Mouse (Mus musculus): Measurements from ENCODE around the gene Krt33a. TPM values are rescaled to one million over a fixed set of nuclear protein-coding genes. Genes with fewer than 3 reads are reported as not detected.

Krt33a gene
- polyA plus RNA-seq (2015; fragmentation: Nextera tagmentation; extraction: Ambion mirVana): not detected in 2 replicates

DNA sequence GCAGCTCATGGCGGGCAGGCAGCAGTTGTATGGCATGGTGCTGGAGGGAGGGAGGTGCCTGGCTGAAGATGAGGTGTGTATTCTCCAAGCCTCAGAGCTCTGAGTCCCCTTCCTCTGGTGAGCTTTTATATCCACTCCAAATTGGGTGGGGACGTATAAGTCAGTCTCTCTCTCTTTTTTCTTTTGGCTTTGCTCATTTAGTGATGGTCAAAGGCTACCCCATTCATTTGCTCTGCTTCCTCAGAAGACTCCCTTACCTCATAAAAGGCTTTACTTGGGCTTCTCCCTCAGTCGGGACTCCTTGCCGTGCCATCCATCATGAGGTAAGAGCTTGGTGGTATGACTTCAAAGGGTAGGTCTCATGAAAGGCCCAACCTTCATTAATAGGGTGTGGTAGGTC is at the start of gene Krt33a:
Krt33a (minus strand) TSS at position 101 of the 400 bp plus-strand sequence.

GRCm38 (mm10) chr11:100050451-100050850 is 34.4 kb upstream of the Krt33a start, which contains the start of gene Krt31:
Gene Krt31 (minus strand): TSS chr11:100050551.

GRCm38 (mm10) chr11:100041454-100041853 is 25.4 kb upstream of the Krt33a start, which contains the start of gene Krt34:
Gene Krt34 (minus strand): TSS chr11:100041554.

DNA sequence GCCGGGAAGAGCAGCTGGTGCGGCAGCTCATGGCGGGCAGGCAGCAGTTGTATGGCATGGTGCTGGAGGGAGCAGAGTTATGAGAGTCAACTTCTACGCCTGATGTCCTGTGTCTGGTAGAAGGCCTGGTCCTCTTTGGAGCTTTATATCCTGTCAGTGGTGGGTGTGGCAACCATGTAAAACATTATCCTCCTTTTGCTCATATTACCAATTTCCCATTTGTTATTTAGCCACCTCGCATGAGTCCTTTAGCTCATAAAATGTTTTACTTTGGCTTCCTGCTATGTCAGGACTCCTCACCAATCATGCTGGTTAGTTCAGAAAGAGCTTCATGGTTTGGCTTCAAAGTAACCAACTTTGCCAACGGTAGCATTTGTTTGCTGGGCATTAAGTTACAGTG is 13.8 kb upstream of the Krt33a start, which contains the start of gene Krt33b:
Krt33b (minus strand) TSS at position 101 of the 400 bp plus-strand sequence.

DNA sequence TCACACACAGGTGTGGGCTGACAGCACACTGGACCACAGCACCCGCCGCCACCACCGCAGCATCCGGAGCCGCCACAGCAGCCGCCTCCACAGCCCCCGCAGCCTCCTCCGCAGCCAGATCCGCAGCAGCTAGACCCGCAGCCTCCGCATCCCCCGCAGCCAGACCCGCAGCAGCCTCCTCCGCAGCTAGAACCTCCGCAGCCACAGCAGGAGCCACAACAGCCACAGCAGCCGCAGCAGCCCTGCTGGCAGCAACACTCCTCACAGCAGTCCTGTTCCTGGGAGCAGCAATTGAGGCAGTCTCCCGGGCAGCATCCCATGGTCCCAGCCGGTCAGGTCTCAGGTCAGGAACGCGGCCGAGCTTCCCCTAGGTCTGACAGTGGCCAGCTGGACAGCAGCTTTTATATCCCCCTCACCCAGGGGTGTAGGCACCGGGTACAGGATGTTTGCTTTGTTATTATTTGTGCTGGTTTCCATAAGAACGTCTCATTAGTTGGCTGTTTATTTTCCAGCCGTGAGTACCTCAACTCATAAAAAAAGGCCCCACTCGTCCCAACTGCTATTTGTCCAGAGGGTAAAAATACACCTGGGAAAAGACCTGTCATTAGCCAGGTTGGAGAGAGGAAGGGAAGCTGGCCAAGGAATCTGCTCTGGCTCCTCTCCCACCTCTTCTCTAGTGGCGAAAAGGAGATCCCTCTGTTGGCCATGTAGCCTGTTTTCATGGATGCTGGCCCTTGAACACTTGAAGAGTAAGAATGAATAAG is 22.2 kb downstream of the Krt33a start, which contains the start of gene Krtap17-1:
Krtap17-1 (minus strand) TSS at position 375 of the 764 bp plus-strand sequence.

DNA sequence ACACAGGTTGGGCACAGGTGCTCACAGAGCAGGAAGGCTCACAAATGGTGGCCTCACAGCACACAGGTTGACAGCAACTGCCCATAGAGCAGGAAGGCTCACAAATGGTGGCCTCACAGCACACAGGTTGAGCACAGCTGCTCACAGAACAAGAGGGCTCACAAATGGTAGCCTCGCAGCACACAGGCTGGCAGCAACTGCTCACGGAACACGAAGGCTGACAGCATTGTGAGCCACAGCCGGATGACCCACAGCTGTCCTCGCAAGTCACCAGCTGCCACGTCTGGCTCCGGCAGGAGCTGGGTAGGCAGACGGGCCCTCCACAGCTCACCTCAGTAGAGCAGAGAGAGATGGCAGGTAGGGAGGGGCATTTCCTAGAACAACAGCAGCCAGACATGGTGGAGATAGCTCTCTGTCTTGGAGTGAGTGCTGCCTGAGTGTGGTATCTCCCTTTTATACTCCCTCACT is 29.8 kb downstream of the Krt33a start, which contains the start of gene Krtap16-1:
Krtap16-1 (minus strand) TSS at position 418 of the 468 bp plus-strand sequence.

DNA sequence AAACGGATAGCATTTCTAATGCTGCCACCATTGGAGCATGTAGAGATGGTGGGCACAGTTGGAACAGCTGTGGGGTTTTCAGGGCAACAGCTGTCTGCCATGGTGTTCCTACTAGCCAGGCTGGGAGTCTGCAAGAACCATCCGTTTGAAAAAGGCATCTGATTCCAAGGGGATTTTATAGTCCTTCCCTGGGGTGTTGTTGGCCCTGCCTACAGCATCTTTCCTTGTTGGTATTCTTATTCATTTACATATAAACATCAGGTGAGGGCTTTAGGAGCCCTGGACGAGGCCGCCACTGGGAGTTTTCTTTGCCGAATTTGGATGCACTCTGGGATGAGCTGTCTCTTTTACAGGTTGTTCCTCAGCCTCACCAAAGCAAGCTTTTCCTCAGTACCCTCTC is 37.1 kb downstream of the Krt33a start, which contains the start of gene Krtap29-1:
Krtap29-1 (minus strand) TSS at position 101 of the 400 bp plus-strand sequence.

Other genes with a start within 250 kb of the Krt33a start
- gene Gm11595, start 243.3 kb downstream of the Krt33a start, polyA plus RNA-seq (2015; fragmentation: Nextera tagmentation; extraction: Ambion mirVana): not detected in 2 replicates
- not detected in 2 replicates for gene Krtap4-8, start 235.5 kb downstream of the Krt33a start, polyA plus RNA-seq (2015; fragmentation: Nextera tagmentation; extraction: Ambion mirVana)
- not detected in 2 replicates for gene Krtap4-9, start 231.0 kb downstream of the Krt33a start, polyA plus RNA-seq (2015; fragmentation: Nextera tagmentation; extraction: Ambion mirVana)
- gene Gm11596, start 222.7 kb downstream of the Krt33a start, polyA plus RNA-seq (2015; fragmentation: Nextera tagmentation; extraction: Ambion mirVana): not detected in 2 replicates
- gene Gm11569, start 217.3 kb downstream of the Krt33a start, polyA plus RNA-seq (2015; fragmentation: Nextera tagmentation; extraction: Ambion mirVana): not detected in 2 replicates
- not detected in 2 replicates for gene Gm11554, start 211.8 kb downstream of the Krt33a start, polyA plus RNA-seq (2015; fragmentation: Nextera tagmentation; extraction: Ambion mirVana)
- gene Krtap4-13, start 206.3 kb downstream of the Krt33a start, polyA plus RNA-seq (2015; fragmentation: Nextera tagmentation; extraction: Ambion mirVana): not detected in 2 replicates
- gene Gm11564, start 200.5 kb downstream of the Krt33a start, polyA plus RNA-seq (2015; fragmentation: Nextera tagmentation; extraction: Ambion mirVana): not detected in 2 replicates
- not detected in 2 replicates for gene 2300003K06Rik, start 178.1 kb downstream of the Krt33a start, polyA plus RNA-seq (2015; fragmentation: Nextera tagmentation; extraction: Ambion mirVana)
- not detected in 2 replicates for gene Krtap4-16, start 164.6 kb downstream of the Krt33a start, polyA plus RNA-seq (2015; fragmentation: Nextera tagmentation; extraction: Ambion mirVana)
- not detected in 2 replicates for gene Gm11568, start 158.3 kb downstream of the Krt33a start, polyA plus RNA-seq (2015; fragmentation: Nextera tagmentation; extraction: Ambion mirVana)
- gene Gm11559, start 151.7 kb downstream of the Krt33a start, polyA plus RNA-seq (2015; fragmentation: Nextera tagmentation; extraction: Ambion mirVana): not detected in 2 replicates
- gene Krtap9-1, start 142.8 kb downstream of the Krt33a start, polyA plus RNA-seq (2015; fragmentation: Nextera tagmentation; extraction: Ambion mirVana): not detected in 2 replicates
- gene Gm11567, start 137.0 kb downstream of the Krt33a start, polyA plus RNA-seq (2015; fragmentation: Nextera tagmentation; extraction: Ambion mirVana): not detected in 2 replicates
- gene Krtap31-1, start 108.3 kb downstream of the Krt33a start, polyA plus RNA-seq (2015; fragmentation: Nextera tagmentation; extraction: Ambion mirVana): not detected in 2 replicates
- not detected in 2 replicates for gene Gm11565, start 101.5 kb downstream of the Krt33a start, polyA plus RNA-seq (2015; fragmentation: Nextera tagmentation; extraction: Ambion mirVana)
- gene Krtap31-2, start 79.9 kb downstream of the Krt33a start, polyA plus RNA-seq (2015; fragmentation: Nextera tagmentation; extraction: Ambion mirVana): not detected in 2 replicates
- not detected in 2 replicates for gene Krtap9-5, start 67.7 kb downstream of the Krt33a start, polyA plus RNA-seq (2015; fragmentation: Nextera tagmentation; extraction: Ambion mirVana)
- gene Krtap29-1, start 37.2 kb downstream of the Krt33a start, polyA plus RNA-seq (2015; fragmentation: Nextera tagmentation; extraction: Ambion mirVana): not detected in 2 replicates
- 0.15 TPM in 2 replicates for gene Krtap16-1, start 29.6 kb downstream of the Krt33a start, polyA plus RNA-seq (2015; fragmentation: Nextera tagmentation; extraction: Ambion mirVana)
- gene Krtap17-1, start 22.2 kb downstream of the Krt33a start, polyA plus RNA-seq (2015; fragmentation: Nextera tagmentation; extraction: Ambion mirVana): 3.1 and 3.3 TPM in 2 replicates
- 0.14 and 0.22 TPM in 2 replicates for gene Krt33b, start 13.7 kb upstream of the Krt33a start, polyA plus RNA-seq (2015; fragmentation: Nextera tagmentation; extraction: Ambion mirVana)
- gene Krt34, start 25.3 kb upstream of the Krt33a start, polyA plus RNA-seq (2015; fragmentation: Nextera tagmentation; extraction: Ambion mirVana): 0.09 TPM in 1 of 2 replicates, not detected in the other
- not detected in 2 replicates for gene Krt31, start 34.3 kb upstream of the Krt33a start, polyA plus RNA-seq (2015; fragmentation: Nextera tagmentation; extraction: Ambion mirVana)
- not detected in 2 replicates for gene Krt32, start 72.0 kb upstream of the Krt33a start, polyA plus RNA-seq (2015; fragmentation: Nextera tagmentation; extraction: Ambion mirVana)
- gene Krt35, start 80.0 kb upstream of the Krt33a start, polyA plus RNA-seq (2015; fragmentation: Nextera tagmentation; extraction: Ambion mirVana): 0.19 and 0.25 TPM in 2 replicates
- gene Krt36, start 89.4 kb upstream of the Krt33a start, polyA plus RNA-seq (2015; fragmentation: Nextera tagmentation; extraction: Ambion mirVana): 0.09 TPM in 1 of 2 replicates, not detected in the other
- 0.18 and 0.27 TPM in 2 replicates for gene Krt13, start 105.4 kb upstream of the Krt33a start, polyA plus RNA-seq (2015; fragmentation: Nextera tagmentation; extraction: Ambion mirVana)
- 0.13 and 0.25 TPM in 2 replicates for gene Krt15, start 119.7 kb upstream of the Krt33a start, polyA plus RNA-seq (2015; fragmentation: Nextera tagmentation; extraction: Ambion mirVana)
- 5.0 and 6.1 TPM in 2 replicates for gene Krt19, start 132.5 kb upstream of the Krt33a start, polyA plus RNA-seq (2015; fragmentation: Nextera tagmentation; extraction: Ambion mirVana)
- gene Krt9, start 177.0 kb upstream of the Krt33a start, polyA plus RNA-seq (2015; fragmentation: Nextera tagmentation; extraction: Ambion mirVana): 0.09 and 0.15 TPM in 2 replicates
- 0.54 and 0.75 TPM in 2 replicates for gene Krt14, start 191.3 kb upstream of the Krt33a start, polyA plus RNA-seq (2015; fragmentation: Nextera tagmentation; extraction: Ambion mirVana)
- gene Krt16, start 232.7 kb upstream of the Krt33a start, polyA plus RNA-seq (2015; fragmentation: Nextera tagmentation; extraction: Ambion mirVana): not detected in 2 replicates
- 1.7 and 3.1 TPM in 2 replicates for gene Krt17, start 244.8 kb upstream of the Krt33a start, polyA plus RNA-seq (2015; fragmentation: Nextera tagmentation; extraction: Ambion mirVana)

Measured in neural tube, postnatal 0 days (tissue).